In genomic region chr6:134034436-134034835, GRCm38 (mm10) we compare ENCODE assay signal across 8 mouse cellular contexts. TPM values are rescaled to one million over a fixed set of nuclear protein-coding genes. Genes with fewer than 3 reads are reported as not detected.
DNase-seq lines count a peak whose midpoint lies in the region; ATAC-seq and TF ChIP-seq lines count a peak whose summit lies in the region.

No protein-coding gene starts in this region.

- peak overlapping the region; percentile 89 for H3K9ac ChIP-seq in intestine, embryonic 15.5 days
- H3K9ac ChIP-seq in midbrain, embryonic 16.5 days (ENCODE audit: low read depth, low read length): peak overlapping the region; percentile 97

- TF ChIP-seq CTCF in thymus, adult 2 months (IDR thresholded peaks at IDR 0.05; ENCODE audit: borderline replicate concordance, control insufficient read depth, extremely low read depth, insufficient read depth, low read length, poor library complexity): no peak

- peak overlapping the region; percentile 2; the same call in 1 of the 2 replicates for H3K27ac ChIP-seq in thymus, adult 2 months (ENCODE audit: control insufficient read depth, insufficient read depth, low read length)
- peak overlapping the region; percentile 99 for H3K27ac ChIP-seq in intestine, embryonic 15.5 days
- peak overlapping the region; percentile 99 for H3K27ac ChIP-seq in midbrain, embryonic 16.5 days (ENCODE audit: low read length)

- H3K4me2 ChIP-seq in intestine, embryonic 15.5 days (replicated peaks): peak overlapping the region; percentile 58
- peak overlapping the region; percentile 66 for H3K4me2 ChIP-seq in midbrain, embryonic 16.5 days (ENCODE audit: low read length)

- no peaks in the 10 kb centered on the region for H3K9me3 ChIP-seq in intestine, embryonic 15.5 days
- H3K9me3 ChIP-seq in midbrain, embryonic 16.5 days (replicated peaks; ENCODE audit: control insufficient read depth, low read length, poor library complexity, severe bottlenecking): no peaks in the 10 kb centered on the region

- intact Hi-C loops in left cerebral cortex, postnatal 25 days (cut with DNase I): loop anchor here (2.0 kb wide), 2 partner anchors 118 to 354 kb away; no protein-coding TSS in a partner anchor

- no peak for ATAC-seq in cerebellum, adult (ENCODE audit: insufficient number of reproducible peaks, low FRiP score, low TSS enrichment)
- ATAC-seq in intestine, embryonic 15.5 days: no peak
- peak; percentile 18 for ATAC-seq in midbrain, embryonic 16.5 days
- ATAC-seq in megakaryocyte progenitor cell, adult 5-6 weeks (replicated peaks; ENCODE audit: poor library complexity): no peak

- TF ChIP-seq POLR2A in thymus, adult 2 months (IDR thresholded peaks at IDR 0.05; ENCODE audit: control insufficient read depth, extremely low read depth, insufficient read depth, low read length, poor library complexity): no peak

- H3K36me3 ChIP-seq in thymus, adult 2 months (ENCODE audit: control insufficient read depth, insufficient read depth, low read length): no peaks in the 10 kb centered on the region
- no peaks in the 10 kb centered on the region for H3K36me3 ChIP-seq in intestine, embryonic 15.5 days
- no peaks in the 10 kb centered on the region for H3K36me3 ChIP-seq in midbrain, embryonic 16.5 days (ENCODE audit: control insufficient read depth, insufficient read depth, low read length)

- 5% methylated on average over 8 of the region's 8 CpGs for WGBS in thymus, adult 2 months
- 2% methylated on average over 8 of the region's 8 CpGs for WGBS in intestine, embryonic 15.5 days
- under 1% methylated on average over 8 of the region's 8 CpGs for WGBS in midbrain, embryonic 16.5 days

- peak overlapping the region; percentile 97 for H3K4me3 ChIP-seq in thymus, adult 2 months (ENCODE audit: control insufficient read depth, insufficient read depth, low read length)
- H3K4me3 ChIP-seq in intestine, embryonic 15.5 days (replicated peaks): peak overlapping the region; percentile 63
- peak overlapping the region; percentile 62 for H3K4me3 ChIP-seq in midbrain, embryonic 16.5 days (ENCODE audit: low read depth, low read length)

- peaks cover 16% of the 10 kb centered on the region for H3K4me1 ChIP-seq in thymus, adult 2 months (replicated peaks; ENCODE audit: control insufficient read depth, insufficient read depth, low read length)
- peaks cover 20% of the 10 kb centered on the region for H3K4me1 ChIP-seq in intestine, embryonic 15.5 days (replicated peaks)
- H3K4me1 ChIP-seq in midbrain, embryonic 16.5 days (ENCODE audit: control insufficient read depth, insufficient read depth, low read length): peaks cover 34% of the 10 kb centered on the region

- peak; percentile 34 for DNase-seq in cerebellum, adult 11-12 months
- DNase-seq in thymus, adult 2 months: no peak
- DNase-seq in thymus, postnatal 25 days: no peak
- DNase-seq in left cerebral cortex, postnatal 25 days (ENCODE audit: low spot score in 2 of 2): no peak

- H3K27me3 ChIP-seq in thymus, adult 2 months (ENCODE audit: control insufficient read depth, insufficient read depth, low read length): no peaks in the 10 kb centered on the region
- no peaks in the 10 kb centered on the region for H3K27me3 ChIP-seq in intestine, embryonic 15.5 days (replicated peaks)
- H3K27me3 ChIP-seq in midbrain, embryonic 16.5 days (ENCODE audit: control insufficient read depth, insufficient read depth, low read depth, low read length): no peaks in the 10 kb centered on the region

RNA-seq across cellular contexts. Expression of gene Etv6, which starts 1.1 kb away (rescaled TPM):
- 43.8 and 46.9 TPM in 2 replicates for polyA plus RNA-seq in thymus, adult 2 months (2012; rRNA removed)
- 12.5 and 12.9 TPM in 2 replicates for polyA plus RNA-seq in intestine, embryonic 15.5 days (2015; fragmentation: Nextera tagmentation; extraction: Ambion mirVana)
- polyA plus RNA-seq in midbrain, embryonic 16.5 days (2015; fragmentation: Nextera tagmentation; extraction: Ambion mirVana): 3.4 and 3.9 TPM in 2 replicates
- 10 to 100 TPM; 17.9 to 18.2 TPM for total RNA-seq in left cerebral cortex, postnatal 25 days (2021)
- 124 TPM in 2 replicates for total RNA-seq in megakaryocyte progenitor cell, adult 5-6 weeks (2015)
- total RNA-seq in megakaryocyte progenitor cell, adult 5-6 weeks (2017): 67.1 and 76.4 TPM in 2 replicates

Comparison
In these comparisons a context has a peak if more than half of its experiments do, and no peak if none do; other contexts are left out.
1. H3K27ac ChIP-seq: peak in every context shown above with its lines; median percentile 99 in intestine, embryonic 15.5 days; 99 in midbrain, embryonic 16.5 days; 2 in thymus, adult 2 months.